Mouse (Mus musculus) adrenal gland, postnatal 14 days (tissue): ENCODE results near the gene Frmd5. TPM values are rescaled to one million over a fixed set of nuclear protein-coding genes. Genes with fewer than 3 reads are reported as not detected.

Source experiments
- total RNA-seq: library from RNA; stranded (reverse); gene quantifications from 2 replicates; pipeline ENCODE4 v1.2.3, GENCODE M21; 2021

Frmd5 gene
- total RNA-seq, 1 experiment from 2014 or later, result 102 TPM

Other genes starting within 250 kb of the Frmd5 start
- 45.8 and 57.2 TPM in 2 replicates for gene Casc4, start 59.9 kb upstream of the Frmd5 start, total RNA-seq
- gene Ctdspl2, start 148.9 kb upstream of the Frmd5 start, total RNA-seq, result 34.6 and 35.6 TPM in 2 replicates
- gene Mageb3, start 149.0 kb upstream of the Frmd5 start, total RNA-seq, result not detected in 2 replicates
- 17.8 and 18.1 TPM in 2 replicates for gene Eif3j1, start 221.5 kb upstream of the Frmd5 start, total RNA-seq